Mouse (Mus musculus): ENCODE measurements around the gene Sp8. TPM values are rescaled to one million over a fixed set of nuclear protein-coding genes. Genes with fewer than 3 reads are reported as not detected.

Gene Sp8
- total RNA-seq, 2 experiments from 2014 or later = not detected

GRCm38 (mm10) chr12:118847861-118848495, 1.8 kb downstream of the Sp8 start:
- DNase-seq = no peak
- intact Hi-C loops (cut with DNase I) = loop anchor here (10.0 kb wide), 1 partner anchor 543 kb away; the partner anchor contains the start of gene Sp4

GRCm38 (mm10) chr12:118848496-118849202, 2.5 kb downstream of the Sp8 start:
- intact Hi-C loops (cut with DNase I) = loop anchor here (10.0 kb wide), 1 partner anchor 544 kb away; the partner anchor contains the start of gene Sp4
- peak in 1 of 2 experiments; percentile 17 for DNase-seq

GRCm38 (mm10) chr12:118849203-118849861, 3.2 kb downstream of the Sp8 start:
- intact Hi-C loops (cut with DNase I) = loop anchor here (10.0 kb wide), 1 partner anchor 545 kb away; the partner anchor contains the start of gene Sp4

GRCm38 (mm10) chr12:118849996-118850395, 3.9 kb downstream of the Sp8 start:
- intact Hi-C loops (cut with DNase I) = loop anchor here (10.0 kb wide), 1 partner anchor 545 kb away; the partner anchor contains the start of gene Sp4
- DNase-seq = peak in 1 of 2 experiments; percentile 15

More at GRCm38 (mm10) chr12:118849203-118849861, 3.2 kb downstream of the Sp8 start:
- DNase-seq = no peak

- no peak for DNase-seq
- intact Hi-C loops (cut with DNase I) = no loop called here
These were observed 4.8 kb downstream of the Sp8 start for GRCm38 (mm10) chr12:118850851-118851410.

GRCm38 (mm10) chr12:118853331-118853730, 7.2 kb downstream of the Sp8 start:
- intact Hi-C loops (cut with DNase I) = no loop called here
- DNase-seq = no peak

GRCm38 (mm10) chr12:118854401-118854800, 8.3 kb downstream of the Sp8 start:
- intact Hi-C loops (cut with DNase I) = loop anchor here (2.0 kb wide), 1 partner anchor 1034 kb away; no protein-coding TSS in a partner anchor
- no peak for DNase-seq

- peak; percentile 45 to 55 for DNase-seq
- intact Hi-C loops (cut with DNase I) = loop anchor here (1.0 to 2.0 kb wide), 3 partner anchors 398 to 1034 kb away; no protein-coding TSS in a partner anchor
These were observed 8.8 kb downstream of the Sp8 start for GRCm38 (mm10) chr12:118854831-118855453.

GRCm38 (mm10) chr12:118856151-118856550, 10.0 kb downstream of the Sp8 start:
- no peak for DNase-seq
- intact Hi-C loops (cut with DNase I) = no loop called here

GRCm38 (mm10) chr12:118872673-118873072, 26.5 kb downstream of the Sp8 start:
- intact Hi-C loops (cut with DNase I) = no loop called here
- no peak for DNase-seq

GRCm38 (mm10) chr12:118882790-118883189, 36.7 kb downstream of the Sp8 start:
- no peak for DNase-seq
- intact Hi-C loops (cut with DNase I) = no loop called here

GRCm38 (mm10) chr12:118887964-118888363, 41.8 kb downstream of the Sp8 start:
- DNase-seq = peak; percentile 42 to 55
- intact Hi-C loops (cut with DNase I) = no loop called here

Other genes with a start within 250 kb of the Sp8 start
- gene Abcb5, start 120.1 kb downstream of the Sp8 start, total RNA-seq (2021) = not detected

Data from heart, postnatal 36 days (tissue).